8 mouse cellular contexts compared by ENCODE assay signal in the genomic region with DNA sequence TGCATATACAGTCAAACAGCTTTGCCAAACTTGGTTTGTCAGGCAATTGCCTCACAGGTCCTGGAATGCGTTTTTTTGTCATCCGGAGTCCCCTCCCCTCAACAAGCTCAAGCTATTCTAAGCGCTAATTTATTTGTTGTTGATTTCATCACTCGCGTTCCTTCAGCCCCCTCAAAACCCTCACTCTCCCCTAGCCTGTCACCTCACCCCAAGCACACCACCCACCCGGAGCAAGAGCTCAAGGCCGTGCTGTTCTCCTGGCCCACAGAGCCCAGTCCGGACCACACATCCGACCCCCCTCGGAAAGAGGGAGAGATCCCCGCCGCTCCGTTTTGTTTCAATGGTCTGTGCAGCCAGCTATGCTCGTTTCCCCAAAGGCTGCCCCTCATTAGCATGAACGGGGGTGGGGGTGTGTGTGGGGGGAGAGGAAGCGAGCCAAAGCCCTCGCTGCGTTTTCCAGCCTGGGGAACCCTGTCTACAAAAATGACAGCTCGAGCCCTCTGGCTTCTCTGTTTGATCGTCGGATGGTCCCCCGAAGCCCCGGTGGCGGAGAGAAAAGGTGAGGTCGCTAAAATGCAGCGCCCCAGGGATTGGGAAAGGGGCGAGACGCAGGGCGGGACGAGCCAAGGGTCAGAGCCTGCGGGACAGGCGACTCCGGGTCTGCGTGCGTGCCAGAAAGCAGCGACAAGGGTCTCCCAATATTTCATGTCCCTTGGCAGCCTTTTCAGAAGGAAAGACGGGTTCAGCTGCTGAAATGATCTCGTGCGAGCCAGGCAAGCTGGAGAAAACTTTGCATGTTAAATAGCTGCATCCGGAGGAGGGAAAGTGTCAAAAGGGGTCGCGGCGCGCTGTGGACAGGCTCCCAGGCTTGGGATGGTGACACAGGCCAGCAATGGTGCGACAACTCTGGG. TPM values are rescaled to one million over a fixed set of nuclear protein-coding genes. Genes with fewer than 3 reads are reported as not detected.
DNase-seq lines count a peak whose midpoint lies in the region; ATAC-seq lines count a peak whose summit lies in the region.

A gene (plus strand): TSS at position 271 of the 911 bp plus-strand sequence.

- under 1% methylated on average over 45 of the region's 45 CpGs for WGBS in heart, embryonic 15.5 days
- under 1% methylated on average over 45 of the region's 45 CpGs for WGBS in limb, embryonic 10.5 days
- under 1% methylated on average over 45 of the region's 45 CpGs for WGBS in midbrain, embryonic 14.5 days

- H3K27ac ChIP-seq in heart, embryonic 15.5 days: peak within 1 kb of the TSS; percentile 58
- peak within 1 kb of the TSS; percentile 56 for H3K27ac ChIP-seq in limb, embryonic 10.5 days
- H3K27ac ChIP-seq in midbrain, embryonic 14.5 days (replicated peaks; ENCODE audit: low read depth, low read length): 0 out of 2 replicates have a peak within 1 kb of the TSS, but pooled peaks have one; percentile 57

- H3K9me3 ChIP-seq in heart, embryonic 15.5 days (replicated peaks): no peaks in the 10 kb centered on the region
- H3K9me3 ChIP-seq in limb, embryonic 10.5 days (replicated peaks): no peaks in the 10 kb centered on the region
- H3K9me3 ChIP-seq in midbrain, embryonic 14.5 days (ENCODE audit: control insufficient read depth, low read length): no peaks in the 10 kb centered on the region

- H3K27me3 ChIP-seq in heart, embryonic 15.5 days: no peaks in the 10 kb centered on the region
- H3K27me3 ChIP-seq in limb, embryonic 10.5 days (ENCODE audit: low read depth, poor library complexity, severe bottlenecking): peaks cover 53% of the 10 kb centered on the region
- H3K27me3 ChIP-seq in midbrain, embryonic 14.5 days (ENCODE audit: control insufficient read depth, insufficient read depth, low read length): no peaks in the 10 kb centered on the region

- H3K4me1 ChIP-seq in heart, embryonic 15.5 days (replicated peaks): peaks cover 38% of the 10 kb centered on the region
- peaks cover 48% of the 10 kb centered on the region for H3K4me1 ChIP-seq in limb, embryonic 10.5 days
- peaks cover 8% of the 10 kb centered on the region; the same call in 1 of the 2 replicates for H3K4me1 ChIP-seq in midbrain, embryonic 14.5 days (ENCODE audit: control insufficient read depth, insufficient read depth, low read length)

- H3K4me3 ChIP-seq in heart, embryonic 15.5 days: peak within 1 kb of the TSS; percentile 76
- peak within 1 kb of the TSS; percentile 59 for H3K4me3 ChIP-seq in limb, embryonic 10.5 days
- peak within 1 kb of the TSS; percentile 42 for H3K4me3 ChIP-seq in midbrain, embryonic 14.5 days (replicated peaks; ENCODE audit: low read depth, low read length)

- H3K36me3 ChIP-seq in heart, embryonic 15.5 days: no peaks in the 10 kb centered on the region
- H3K36me3 ChIP-seq in limb, embryonic 10.5 days: no peaks in the 10 kb centered on the region
- H3K36me3 ChIP-seq in midbrain, embryonic 14.5 days (ENCODE audit: control insufficient read depth, insufficient read depth, low read length): no peaks in the 10 kb centered on the region

- ATAC-seq in heart, embryonic 15.5 days (replicated peaks; ENCODE audit: insufficient number of reproducible peaks, insufficient read depth, low FRiP score, low read depth): no peak
- ATAC-seq in midbrain, embryonic 14.5 days (ENCODE audit: low FRiP score, low TSS enrichment): no peak
- ATAC-seq in frontal cortex, adult (ENCODE audit: low TSS enrichment): no peak

- peak; percentile 30 for DNase-seq in ovary, postnatal 36 days (ENCODE audit: low spot score)
- no peak for DNase-seq in ovary, adult 18-20 months (ENCODE audit: low spot score)
- peak; percentile 62 to 65 for DNase-seq in cerebellum, postnatal 14 days
- DNase-seq in limb, embryonic 10.5 days (ENCODE audit: low spot score): peak; percentile 65
- DNase-seq in midbrain, embryonic 14.5 days: peak; percentile 65
- DNase-seq in layer of hippocampus, postnatal 36 days: no peak

- peak within 1 kb of the TSS; percentile 60 for H3K9ac ChIP-seq in heart, embryonic 15.5 days
- peak within 1 kb of the TSS; percentile 57 for H3K9ac ChIP-seq in midbrain, embryonic 14.5 days (replicated peaks; ENCODE audit: low read length)

- H3K4me2 ChIP-seq in heart, embryonic 15.5 days: peak within 1 kb of the TSS; percentile 95
- H3K4me2 ChIP-seq in midbrain, embryonic 14.5 days (ENCODE audit: low read length): peak within 1 kb of the TSS; percentile 89

RNA-seq across cellular contexts. Expression of the gene that starts here (rescaled TPM):
- polyA plus RNA-seq in heart, embryonic 15.5 days (2015; fragmentation: Nextera tagmentation; extraction: Ambion mirVana): 3.1 and 3.2 TPM in 2 replicates
- polyA plus RNA-seq in limb, embryonic 10.5 days (2016; fragmentation: Nextera tagmentation; extraction: Ambion mirVana): 0.65 and 1.4 TPM in 2 replicates
- polyA plus RNA-seq in midbrain, embryonic 14.5 days (2014; fragmentation: Nextera tagmentation; extraction: Ambion mirVana): 9.6 and 11.1 TPM in 2 replicates
- total RNA-seq in layer of hippocampus, postnatal 36 days (2021): 1 to 10 TPM; 2.6 to 3.4 TPM

Comparison
In these comparisons a context has a peak if more than half of its experiments do, and no peak if none do; other contexts are left out.
1. DNase-seq: peak in ovary, postnatal 36 days (single experiment), cerebellum, postnatal 14 days (2 of 2), limb, embryonic 10.5 days (single experiment) and midbrain, embryonic 14.5 days (single experiment); none in ovary, adult 18-20 months (single experiment) and layer of hippocampus, postnatal 36 days (0 of 2).
2. Peak in every context shown above with its lines, with median percentiles within 50 percentile points of each other: H3K27ac ChIP-seq and H3K4me3 ChIP-seq.